Mouse (Mus musculus) heart, postnatal 0 days (tissue): ENCODE measurements around the gene Kidins220. TPM values are rescaled to one million over a fixed set of nuclear protein-coding genes. Genes with fewer than 3 reads are reported as not detected.

Source experiments
- ATAC-seq: fragments of 200-750 bp; cut with Nextera tagmentation; 2 replicates; pipeline ENCODE4 v1.8.0; 2017; ENCODE audit warnings: low read depth, moderate number of reproducible peaks, moderate library complexity; ENCODE audit not compliant: insufficient read depth
- DNase-seq: peaks from one replicate; pipeline ENCODE4 v3.0.0-alpha.2; 2016; ENCODE audit warnings: low spot score
- H3K27ac ChIP-seq: fragments of 300-500 bp; sonication (generic); 2 replicates; pipeline ENCODE4 v1.5.1; 2014; ENCODE audit warnings: low read depth, mild to moderate bottlenecking
- H3K27me3 ChIP-seq: fragments of 300-500 bp; sonication (generic); 2 replicates; pipeline ENCODE4 v1.6.1; 2014; ENCODE audit warnings: low read length, mixed read lengths; ENCODE audit not compliant: control insufficient read depth, insufficient read depth
- H3K36me3 ChIP-seq: fragments of 300-500 bp; sonication (generic); replicated peaks from 2 replicates; pipeline ENCODE4 v1.6.1; 2014; ENCODE audit warnings: low read length, mixed read lengths; ENCODE audit not compliant: control insufficient read depth, insufficient read depth
- H3K4me1 ChIP-seq: fragments of 300-500 bp; sonication (generic); 2 replicates; pipeline ENCODE4 v1.6.1; 2014; ENCODE audit warnings: antibody characterized with exemption; ENCODE audit not compliant: control insufficient read depth, insufficient read depth
- H3K4me2 ChIP-seq: fragments of 300-500 bp; sonication (generic); 2 replicates; pipeline ENCODE4 v1.6.1; 2014; ENCODE audit warnings: low read depth, mild to moderate bottlenecking, low read length, moderate library complexity
- H3K4me3 ChIP-seq: fragments of 300-500 bp; sonication (generic); 2 replicates; pipeline ENCODE4 v1.5.1; 2014; ENCODE audit warnings: low read depth, low read length
- H3K9ac ChIP-seq: fragments of 300-500 bp; sonication (generic); replicated peaks from 2 replicates; pipeline ENCODE4 v1.6.1; 2014; ENCODE audit warnings: low read depth, low read length, mixed read lengths
- H3K9me3 ChIP-seq: fragments of 300-500 bp; sonication (generic); replicated peaks from 2 replicates; pipeline ENCODE4 v1.6.1; 2016; ENCODE audit warnings: low read length; ENCODE audit not compliant: control insufficient read depth
- CTCF ChIP-seq: IDR thresholded peaks from 2 replicates; pipeline ENCODE4 v1.5.1; 2016; ENCODE audit warnings: antibody characterized with exemption, control low read depth, low read depth
- EP300 ChIP-seq: IDR thresholded peaks from 2 replicates; pipeline ENCODE4 v1.6.1; 2016; ENCODE audit warnings: antibody characterized with exemption, low read depth
- WGBS: fragments of 180-500 bp; shearing (Covaris S2); extraction: QIAGEN DNeasy Blood & Tissue Kit; methylation state at CpG from one replicate; pipeline ENCODE4 v1.1.7; 2014; 5-methylcytosine and 5-hydroxymethylcytosine counted together
- polyA plus RNA-seq: library from polyadenylated mRNA; unstranded; fragments of >200 nt; fragmentation: Nextera tagmentation; extraction: Ambion mirVana; gene quantifications from 2 replicates; pipeline ENCODE4 v1.2.1, GENCODE M21; 2015
- total RNA-seq: library from RNA; depleted of rRNA; stranded (reverse); fragments of >200 nt; gene quantifications from 2 replicates; pipeline ENCODE4 v1.2.3, GENCODE M21; 2014; ENCODE audit warnings: low replicate concordance

Gene Kidins220
- total and polyA plus RNA-seq, 2 experiments from 2014 or later: 24.6 to 64.3 TPM

GRCm38 (mm10) chr12:25097052-25097209 lies 122.2 kb downstream of the Kidins220 start, which contains the start of gene Id2:
Gene Id2, minus strand, starts transcription at chr12:25097140.
- H3K27ac ChIP-seq: peak within 1 kb of the TSS; percentile 95
- no peak for DNase-seq
- 14% methylated on average over 1 of the region's 1 CpGs for WGBS

DNA sequence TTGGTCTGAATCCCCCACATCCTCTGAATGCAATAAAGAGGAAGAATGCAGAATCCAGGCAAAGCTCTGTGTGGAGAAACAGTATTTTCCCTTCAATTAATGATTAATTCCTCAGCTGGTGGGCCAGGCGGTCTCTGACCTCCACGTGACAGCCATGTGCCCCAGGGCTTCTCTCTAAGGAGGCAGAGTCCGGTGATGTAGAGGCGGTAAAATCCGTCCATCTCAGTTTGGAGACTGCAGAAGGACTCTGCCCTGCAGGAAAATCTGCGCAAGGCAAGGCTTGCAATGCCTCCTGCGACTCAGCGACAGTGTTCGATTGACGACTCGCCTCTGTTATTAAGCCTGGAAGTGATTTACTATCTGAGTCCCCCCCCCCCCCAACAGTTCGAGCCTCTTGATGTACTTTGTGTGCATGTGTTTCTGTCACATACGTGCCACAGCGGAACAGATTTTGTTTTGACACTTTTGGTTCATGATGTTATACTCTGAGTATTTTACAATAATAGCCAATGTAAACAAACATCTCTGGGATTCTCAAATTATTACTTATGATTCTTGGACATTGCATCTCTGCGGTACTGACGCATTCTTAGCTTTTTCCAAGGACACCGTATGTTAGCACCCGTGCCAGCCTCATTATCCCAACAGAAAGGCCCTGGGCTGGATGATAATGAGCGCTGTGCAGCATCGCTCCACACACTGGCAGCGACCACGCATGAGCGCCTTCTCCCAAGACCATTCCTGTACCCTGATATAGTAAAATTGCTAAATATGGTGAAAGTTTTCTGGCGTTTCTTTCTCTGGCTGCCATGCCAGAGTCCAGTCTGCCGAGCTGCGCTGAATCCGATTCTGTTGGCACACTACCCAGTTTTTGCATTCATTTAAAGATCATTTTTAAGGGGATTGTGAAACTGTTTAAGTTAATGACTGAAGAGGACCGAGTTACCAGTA lies 122.8 kb downstream of the Kidins220 start:
- Histone ChIP-seq H3K9me3 (no peaks in the 10 kb centered on the region), H3K27me3 (no peaks in the 10 kb centered on the region), H3K4me1 (peaks cover 34% of the 10 kb centered on the region), H3K4me2 (peak overlapping the region; percentile 76), H3K36me3 (no peaks in the 10 kb centered on the region), H3K4me3 (peak overlapping the region; percentile 53), H3K9ac (peak overlapping the region; percentile 56; the same call in 1 of the 2 replicates), H3K27ac (peak overlapping the region; percentile 95)
- ATAC-seq: no peak
- DNase-seq: peak; percentile 15
- TF ChIP-seq EP300: no peak
- no peak for TF ChIP-seq CTCF
- 20% methylated on average over 28 of the region's 28 CpGs for WGBS

More at GRCm38 (mm10) chr12:25097052-25097209, 122.2 kb downstream of the Kidins220 start, which contains the start of gene Id2:
- Histone ChIP-seq H3K9ac (peak within 1 kb of the TSS; percentile 56), H3K4me1 (peaks cover 35% of the 10 kb centered on the region), H3K4me3 (peak within 1 kb of the TSS; percentile 60), H3K4me2 (peak within 1 kb of the TSS; percentile 76), H3K36me3 (no peaks in the 10 kb centered on the region), H3K9me3 (no peaks in the 10 kb centered on the region), H3K27me3 (no peaks in the 10 kb centered on the region)
- ATAC-seq: no peak
- TF ChIP-seq CTCF (no peak), EP300 (no peak)

DNA sequence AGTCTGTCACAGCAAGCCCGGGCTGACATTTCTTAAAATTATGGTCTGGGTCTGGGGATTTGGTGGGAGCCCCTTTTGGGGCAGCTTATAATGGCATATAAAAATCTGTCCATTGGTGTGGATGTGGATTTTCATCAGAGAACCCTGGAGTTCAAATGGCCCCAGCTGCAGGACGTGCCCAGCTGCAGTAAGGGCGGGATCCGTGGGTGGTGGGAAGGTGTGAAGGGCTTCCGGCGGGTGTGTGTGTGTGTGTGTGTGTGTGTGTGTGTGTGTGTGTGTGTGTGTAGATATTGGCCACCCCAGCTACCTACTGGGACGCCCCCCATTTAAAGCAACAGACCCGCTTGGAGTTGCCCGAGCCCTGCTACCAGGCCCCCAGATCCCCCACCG lies 123.4 kb downstream of the Kidins220 start:
- Histone ChIP-seq H3K9me3 (no peaks in the 10 kb centered on the region), H3K4me2 (peak overlapping the region; percentile 76), H3K9ac (peak overlapping the region; percentile 56), H3K27ac (peak overlapping the region; percentile 95), H3K36me3 (no peaks in the 10 kb centered on the region), H3K4me1 (peaks cover 29% of the 10 kb centered on the region), H3K27me3 (no peaks in the 10 kb centered on the region), H3K4me3 (peak overlapping the region; percentile 53)
- ATAC-seq (no peak), DNase-seq (peak; percentile 18)
- WGBS: 7% methylated on average over 10 of the region's 10 CpGs
- TF ChIP-seq CTCF (no peak), EP300 (no peak)

DNA sequence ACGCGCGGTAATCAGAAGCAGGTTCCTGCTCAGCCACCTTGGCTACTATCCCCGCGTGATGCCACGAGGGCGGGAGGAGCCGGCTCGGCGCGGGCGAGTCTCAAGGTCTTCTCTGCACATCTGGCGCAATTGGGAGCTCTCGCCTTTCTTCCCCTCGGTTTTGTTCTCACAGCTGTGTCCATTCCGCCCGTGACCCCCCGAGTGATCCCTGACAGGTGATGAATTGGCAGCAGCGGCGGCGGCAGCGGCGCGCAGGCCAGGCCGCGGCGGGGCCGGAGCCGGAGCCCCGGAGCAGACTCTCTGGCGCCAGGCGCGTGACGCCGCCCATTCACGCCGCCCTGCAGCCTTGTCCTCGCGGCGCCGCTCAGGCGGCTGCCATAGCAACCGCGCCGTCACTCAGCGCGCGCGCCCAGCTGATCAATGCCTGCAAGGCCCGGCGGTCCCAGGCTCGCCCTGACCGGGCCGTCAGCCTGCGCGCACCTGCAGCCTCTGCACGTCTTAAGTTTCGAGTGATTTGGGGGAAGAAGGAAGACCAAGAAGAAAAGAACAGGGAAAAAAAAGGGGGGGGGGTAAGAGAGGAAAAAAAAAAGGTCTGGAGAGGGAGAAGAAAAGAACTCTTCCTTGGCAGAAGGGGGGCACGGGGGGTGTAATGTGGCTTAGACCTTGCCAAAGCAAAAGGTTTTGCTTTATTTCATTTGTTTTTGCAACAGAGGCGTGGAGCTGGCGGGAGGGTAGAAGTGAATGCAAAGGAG lies 124.0 kb downstream of the Kidins220 start:
- H3K4me3 ChIP-seq: peak overlapping the region; percentile 53
- WGBS: 0% methylated on average over 61 of the region's 61 CpGs
- H3K27ac ChIP-seq: peak overlapping the region; percentile 95
- no peaks in the 10 kb centered on the region for H3K27me3 ChIP-seq
- peak overlapping the region; percentile 76 for H3K4me2 ChIP-seq
- peaks cover 26% of the 10 kb centered on the region for H3K4me1 ChIP-seq
- TF ChIP-seq EP300 (peak; percentile 51; the same call in 1 of the 2 replicates), CTCF (no peak)
- H3K9me3 ChIP-seq: no peaks in the 10 kb centered on the region
- DNase-seq (peak; percentile 86), ATAC-seq (peak; percentile 77)
- no peaks in the 10 kb centered on the region for H3K36me3 ChIP-seq
- H3K9ac ChIP-seq: peak overlapping the region; percentile 56

DNA sequence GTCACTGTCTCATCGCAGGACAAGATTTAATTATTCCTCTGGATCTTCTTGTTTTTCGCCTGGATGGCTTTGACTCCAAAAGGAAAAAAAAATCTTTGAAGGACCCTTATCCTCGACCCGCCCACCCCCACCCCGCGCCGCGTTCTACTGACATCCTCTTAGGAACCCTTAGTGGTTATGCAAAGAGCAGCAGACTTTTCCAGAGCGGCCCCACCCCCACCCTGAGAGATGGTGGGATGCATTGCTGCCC lies 124.5 kb downstream of the Kidins220 start:
- H3K4me3 ChIP-seq: peak overlapping the region; percentile 53
- peak overlapping the region; percentile 76 for H3K4me2 ChIP-seq
- H3K27ac ChIP-seq: peak overlapping the region; percentile 95
- TF ChIP-seq EP300: no peak
- H3K36me3 ChIP-seq: no peaks in the 10 kb centered on the region
- peaks cover 26% of the 10 kb centered on the region for H3K4me1 ChIP-seq
- H3K9me3 ChIP-seq: no peaks in the 10 kb centered on the region
- no peak for DNase-seq
- no peaks in the 10 kb centered on the region for H3K27me3 ChIP-seq
- peak; percentile 14; the same call in 1 of the 2 replicates for ATAC-seq
- WGBS: 2% methylated on average over 9 of the region's 9 CpGs
- peak overlapping the region; percentile 56 for H3K9ac ChIP-seq
